ENCODE assay signal across 8 mouse cellular contexts in the genomic region with DNA sequence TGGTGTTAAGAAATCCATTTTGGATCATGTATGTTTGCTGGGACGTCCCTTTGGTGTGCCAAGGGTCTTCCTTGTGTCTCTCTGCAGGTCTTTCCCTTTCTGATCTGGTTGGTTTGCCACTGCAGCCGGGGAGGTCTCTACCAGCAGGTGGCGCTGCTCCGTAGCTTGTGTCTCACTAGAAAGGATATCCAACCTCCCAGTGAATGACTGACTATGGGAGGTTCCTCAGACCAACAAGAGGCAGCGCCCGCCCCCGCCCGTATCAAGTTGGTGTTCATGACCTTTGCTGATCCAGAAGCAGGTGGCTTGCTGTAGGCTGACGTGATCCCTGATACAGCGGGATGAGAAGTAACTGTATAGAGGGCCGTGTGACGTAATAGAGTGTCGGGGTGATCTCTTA. TPM values are rescaled to one million over a fixed set of nuclear protein-coding genes. Genes with fewer than 3 reads are reported as not detected.
DNase-seq lines count a peak whose midpoint lies in the region; ATAC-seq and TF ChIP-seq lines count a peak whose summit lies in the region.

No protein-coding gene starts in this region.

- H3K4me1 ChIP-seq in cerebellum, adult 2 months (ENCODE audit: control insufficient read depth, insufficient read depth, low read length), result peaks cover 5% of the 10 kb centered on the region; the same call in 1 of the 2 replicates

- TF ChIP-seq POLR2A in cerebellum, adult 2 months (IDR thresholded peaks at IDR 0.05; ENCODE audit: borderline replicate concordance, insufficient read depth, low read length), result no peak

- WGBS in cerebellum, adult 2 months, result 18% methylated on average over 13 of the region's 13 CpGs

- H3K27ac ChIP-seq in cerebellum, adult 2 months (ENCODE audit: insufficient read depth, low read length), result no peak overlapping the region

- no peaks in the 10 kb centered on the region for H3K27me3 ChIP-seq in cerebellum, adult 2 months (ENCODE audit: control insufficient read depth, insufficient read depth, low read length)

- TF ChIP-seq CTCF in cerebellum, adult 2 months (IDR thresholded peaks at IDR 0.05; ENCODE audit: borderline replicate concordance, insufficient read depth, low read depth, low read length), result peak; percentile 88

- ATAC-seq in frontal cortex, adult (ENCODE audit: low TSS enrichment), result peak; percentile 93
- no peak for ATAC-seq in activated CD4-positive, CD25-positive, alpha-beta regulatory T cell, adult 4 months

- H3K4me3 ChIP-seq in cerebellum, adult 2 months (replicated peaks; ENCODE audit: insufficient read depth, low read depth, low read length), result peak overlapping the region; percentile 20

- DNase-seq in ZHBTc4 (ENCODE audit: low read depth, low spot score), result peak; percentile 95
- DNase-seq in cerebellum, adult 2 months, result peak; percentile 76 to 86
- DNase-seq in hindlimb bud, embryonic 11.5 days (ENCODE audit: extremely low spot score, low read depth, low spot score), result peak; percentile 30
- DNase-seq in left cerebral cortex, adult 11 months (ENCODE audit: low spot score), result peak; percentile 58
- peak; percentile 87 for DNase-seq in mesoderm, embryonic 11.5 days (ENCODE audit: low read depth, low spot score)
- DNase-seq in skeletal muscle tissue, adult 2 months (ENCODE audit: low read depth, low spot score), result peak; percentile 62

RNA-seq across cellular contexts. Expression of a gene that starts 28.0 kb away (rescaled TPM):
- polyA plus RNA-seq in cerebellum, adult 2 months (2012; rRNA removed), result not detected in 2 replicates
- polyA plus RNA-seq in activated CD4-positive, CD25-positive, alpha-beta regulatory T cell, adult 4 months (2017; shearing (Covaris generic)), result not detected

RNA-seq across cellular contexts. Expression of a gene that starts 29.5 kb away (rescaled TPM):
- polyA plus RNA-seq in cerebellum, adult 2 months (2012; rRNA removed), result not detected in 2 replicates
- polyA plus RNA-seq in activated CD4-positive, CD25-positive, alpha-beta regulatory T cell, adult 4 months (2017; shearing (Covaris generic)), result not detected

RNA-seq across cellular contexts. Expression of a gene that starts 37.5 kb away (rescaled TPM):
- 542 and 550 TPM in 2 replicates for polyA plus RNA-seq in cerebellum, adult 2 months (2012; rRNA removed)
- not detected for polyA plus RNA-seq in activated CD4-positive, CD25-positive, alpha-beta regulatory T cell, adult 4 months (2017; shearing (Covaris generic))

RNA-seq across cellular contexts. Expression of a gene that starts 51.0 kb away (rescaled TPM):
- polyA plus RNA-seq in cerebellum, adult 2 months (2012; rRNA removed), result 41.3 and 41.9 TPM in 2 replicates
- polyA plus RNA-seq in activated CD4-positive, CD25-positive, alpha-beta regulatory T cell, adult 4 months (2017; shearing (Covaris generic)), result 1 to 10 TPM; 1.3 to 1.7 TPM

Comparison
In these comparisons a context has a peak if more than half of its experiments do, and no peak if none do; other contexts are left out.
1. DNase-seq: peak in every context shown above with its lines; median percentile 95 in ZHBTc4; 87 in mesoderm, embryonic 11.5 days; 81 in cerebellum, adult 2 months; 62 in skeletal muscle tissue, adult 2 months; 58 in left cerebral cortex, adult 11 months; 30 in hindlimb bud, embryonic 11.5 days.
2. RNA of a gene that starts 37.5 kb away (polyA plus RNA-seq): 542 to 550 TPM in cerebellum, adult 2 months; not detected in activated CD4-positive, CD25-positive, alpha-beta regulatory T cell, adult 4 months; every median in the first group is over 100 times any median in the second.